Mouse (Mus musculus) spleen, postnatal 4 days (tissue): ENCODE data around the gene Akt1.

Experiments used
- DNase-seq, 2 experiments: peaks; one replicate each; pipeline ENCODE4 v3.0.0; 2022; ENCODE audit warnings: low spot score in 2 of 2

Gene Akt1

GRCm38 (mm10) chr12:112674132-112675011 lies at the start of gene Akt1:
Akt1 (minus strand) TSS chr12:112674884.
- peak; percentile 55 to 80 for DNase-seq

GRCm38 (mm10) chr12:112724077-112724805 lies 49.6 kb upstream of the Akt1 start:
- peak; percentile 66 to 83 for DNase-seq

GRCm38 (mm10) chr12:112723445-112723844 lies 48.8 kb upstream of the Akt1 start:
- DNase-seq: no peak

- no peak for DNase-seq
These were observed 48.3 kb upstream of the Akt1 start for GRCm38 (mm10) chr12:112723028-112723330.

GRCm38 (mm10) chr12:112722240-112723027 lies 47.8 kb upstream of the Akt1 start:
- no peak for DNase-seq

GRCm38 (mm10) chr12:112721424-112722239 lies 46.9 kb upstream of the Akt1 start:
- DNase-seq: no peak

- DNase-seq: no peak
These were observed 46.3 kb upstream of the Akt1 start for GRCm38 (mm10) chr12:112720890-112721423.

GRCm38 (mm10) chr12:112720216-112720615 lies 45.5 kb upstream of the Akt1 start, which contains the start of gene Cep170b:
Cep170b (plus strand) TSS chr12:112720455.
- DNase-seq: no peak

GRCm38 (mm10) chr12:112718995-112719394 lies 44.3 kb upstream of the Akt1 start:
- no peak for DNase-seq

GRCm38 (mm10) chr12:112717140-112717539 lies 42.5 kb upstream of the Akt1 start:
- DNase-seq: peak; percentile 50 to 81

- DNase-seq: no peak
These were observed 39.3 kb upstream of the Akt1 start for GRCm38 (mm10) chr12:112713984-112714383.

- no peak for DNase-seq
These were observed 32.8 kb upstream of the Akt1 start for GRCm38 (mm10) chr12:112707573-112707869.

GRCm38 (mm10) chr12:112706704-112707572 lies 32.3 kb upstream of the Akt1 start:
- peak; percentile 81 to 95 for DNase-seq

GRCm38 (mm10) chr12:112702374-112703320 lies 28.0 kb upstream of the Akt1 start:
- DNase-seq: no peak

- DNase-seq: no peak
These were observed 25.8 kb upstream of the Akt1 start for GRCm38 (mm10) chr12:112700522-112700921.

GRCm38 (mm10) chr12:112696806-112697425 lies 22.2 kb upstream of the Akt1 start:
- no peak for DNase-seq

- DNase-seq: no peak
These were observed 19.4 kb upstream of the Akt1 start for GRCm38 (mm10) chr12:112694127-112694475.
